28 mouse cellular contexts compared by ENCODE assay signal in the genomic region with DNA sequence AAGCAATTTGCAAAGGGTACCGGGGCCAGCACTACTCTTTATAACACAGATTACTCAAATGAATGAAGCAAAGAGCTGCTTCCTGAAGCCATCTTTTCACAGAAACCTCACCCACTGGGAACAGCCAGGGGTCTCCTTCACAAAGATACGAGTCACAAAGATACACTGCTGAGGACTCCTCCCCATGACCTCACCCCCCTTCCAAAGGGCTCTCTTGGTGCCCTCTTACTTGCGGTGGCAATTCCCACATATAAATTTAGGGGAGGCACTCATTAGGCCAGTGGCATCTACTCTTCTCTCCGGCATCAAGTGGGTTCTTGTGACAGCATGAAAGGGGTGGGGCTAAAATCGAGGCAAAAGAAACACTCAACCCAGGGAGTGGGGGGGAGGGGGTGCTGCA. TPM values are rescaled to one million over a fixed set of nuclear protein-coding genes. Genes with fewer than 3 reads are reported as not detected.
A peak's percentile ranks its signal among the peaks of the same experiment; 100 is the strongest.
DNase-seq lines count a peak whose midpoint lies in the region; ATAC-seq lines count a peak whose summit lies in the region.
"Had no signal": no experiment of that assay in that cellular context is flagged by ENCODE, and none has a peak within 500 bp of the region (broad histone marks: within the 10 kb centered on the region; RNA-seq: fewer than 3 reads in every experiment).

No protein-coding gene starts in this region.

- peak overlapping the region; percentile 15; the same call in 1 of the 2 replicates for H3K9ac ChIP-seq in midbrain, embryonic 12.5 days (replicated peaks)
- H3K9ac ChIP-seq in forebrain, embryonic 14.5 days (ENCODE audit: low read length): no peak overlapping the region
- H3K9ac ChIP-seq: embryonic facial prominence, embryonic 13.5 days; embryonic facial prominence, embryonic 15.5 days; forebrain, embryonic 12.5 days; forebrain, embryonic 15.5 days; forebrain, postnatal 0 days had no signal

- no peak for ATAC-seq in midbrain, embryonic 12.5 days (ENCODE audit: low FRiP score, low read depth)
- no peak for ATAC-seq in inflammation-experienced regulatory T-cells, adult 6 months
- ATAC-seq in forebrain, embryonic 14.5 days: no peak
- ATAC-seq: activated CD4-positive, CD25-positive, alpha-beta regulatory T cell, adult 4 months; forebrain, embryonic 15.5 days; forebrain, postnatal 0 days; Patski had no signal

- no peaks in the 10 kb centered on the region for H3K36me3 ChIP-seq in midbrain, embryonic 12.5 days
- no peaks in the 10 kb centered on the region for H3K36me3 ChIP-seq in midbrain, embryonic 10.5 days
- no peaks in the 10 kb centered on the region for H3K36me3 ChIP-seq in forebrain, embryonic 14.5 days (ENCODE audit: control insufficient read depth, insufficient read depth, low read length)
- H3K36me3 ChIP-seq: embryonic facial prominence, embryonic 13.5 days; embryonic facial prominence, embryonic 15.5 days; forebrain, embryonic 10.5 days; forebrain, embryonic 12.5 days; forebrain, embryonic 15.5 days; G1E had no signal

- H3K4me1 ChIP-seq in midbrain, embryonic 12.5 days: peaks cover 14% of the 10 kb centered on the region; the same call in 1 of the 2 replicates
- H3K4me1 ChIP-seq in midbrain, embryonic 10.5 days: peaks cover 39% of the 10 kb centered on the region
- H3K4me1 ChIP-seq in forebrain, embryonic 14.5 days (ENCODE audit: control insufficient read depth, insufficient read depth, low read length): no peaks in the 10 kb centered on the region

- no peak overlapping the region for H3K4me2 ChIP-seq in midbrain, embryonic 12.5 days (replicated peaks)
- no peak overlapping the region for H3K4me2 ChIP-seq in forebrain, embryonic 14.5 days (ENCODE audit: low read length)
- H3K4me2 ChIP-seq: embryonic facial prominence, embryonic 13.5 days; embryonic facial prominence, embryonic 15.5 days; forebrain, embryonic 12.5 days; forebrain, embryonic 15.5 days had no signal

- H3K9me3 ChIP-seq in midbrain, embryonic 12.5 days: no peaks in the 10 kb centered on the region
- H3K9me3 ChIP-seq in midbrain, embryonic 10.5 days (replicated peaks): no peaks in the 10 kb centered on the region
- H3K9me3 ChIP-seq in forebrain, embryonic 14.5 days (replicated peaks; ENCODE audit: control insufficient read depth, low read length): no peaks in the 10 kb centered on the region
- H3K9me3 ChIP-seq: embryonic facial prominence, embryonic 13.5 days; embryonic facial prominence, embryonic 15.5 days; forebrain, embryonic 10.5 days; forebrain, embryonic 12.5 days; forebrain, embryonic 15.5 days had no signal

- WGBS in midbrain, embryonic 12.5 days: 6% methylated on average over 5 of the region's 5 CpGs
- WGBS in midbrain, embryonic 10.5 days: 11% methylated on average over 5 of the region's 5 CpGs
- WGBS in forebrain, embryonic 14.5 days: 3% methylated on average over 5 of the region's 5 CpGs

- no peak overlapping the region for H3K27ac ChIP-seq in midbrain, embryonic 12.5 days (replicated peaks)
- H3K27ac ChIP-seq in midbrain, embryonic 10.5 days (replicated peaks): no peak overlapping the region
- H3K27ac ChIP-seq in forebrain, embryonic 14.5 days (ENCODE audit: low read depth, low read length): no peak overlapping the region
- H3K27ac ChIP-seq: embryonic facial prominence, embryonic 13.5 days; embryonic facial prominence, embryonic 15.5 days; forebrain, embryonic 10.5 days; forebrain, embryonic 12.5 days; forebrain, embryonic 15.5 days had no signal

- no peak for DNase-seq in midbrain, embryonic 10.5 days (ENCODE audit: low spot score)
- DNase-seq in ES-CJ7 (ENCODE audit: low read depth, low spot score): peak; percentile 80
- DNase-seq in R1 (ENCODE audit: low read depth, low spot score): peak; percentile 91
- no peak for DNase-seq in urinary bladder, postnatal 36 days (ENCODE audit: low spot score in 2 of 2)
- DNase-seq in forebrain, embryonic 14.5 days (ENCODE audit: low spot score): no peak
- DNase-seq: adrenal gland, adult 8-10 months; adrenal gland, postnatal 14 days; adrenal gland, postnatal 36 days; cerebellum, adult 11 months; cerebellum, adult 18-20 months; cerebellum, adult 8-10 months; cerebellum, adult 9-11 months; cerebellum, postnatal 14 days; cerebellum, postnatal 36 days; embryo, embryonic 11 days; forebrain, postnatal 0 days had no signal

- H3K27me3 ChIP-seq in midbrain, embryonic 12.5 days: peaks cover 79% of the 10 kb centered on the region
- H3K27me3 ChIP-seq in midbrain, embryonic 10.5 days (ENCODE audit: low read depth, poor library complexity, severe bottlenecking): peaks cover 89% of the 10 kb centered on the region
- H3K27me3 ChIP-seq in forebrain, embryonic 14.5 days (replicated peaks; ENCODE audit: control insufficient read depth, insufficient read depth, low read length): peaks cover 19% of the 10 kb centered on the region
- H3K27me3 ChIP-seq: Patski had no signal

- H3K4me3 ChIP-seq in midbrain, embryonic 12.5 days: no peak overlapping the region
- no peak overlapping the region for H3K4me3 ChIP-seq in midbrain, embryonic 10.5 days
- no peak overlapping the region for H3K4me3 ChIP-seq in forebrain, embryonic 14.5 days (ENCODE audit: low read depth, low read length)
- H3K4me3 ChIP-seq: embryonic facial prominence, embryonic 13.5 days; embryonic facial prominence, embryonic 15.5 days; erythroblast, embryonic 14.5 days; forebrain, embryonic 10.5 days; forebrain, embryonic 12.5 days; forebrain, embryonic 15.5 days had no signal

RNA-seq across cellular contexts. Expression of a gene that starts 8.2 kb away (rescaled TPM):
- 0.64 and 0.70 TPM in 2 replicates for polyA plus RNA-seq in midbrain, embryonic 12.5 days (2016; fragmentation: Nextera tagmentation; extraction: Ambion mirVana)
- polyA plus RNA-seq in midbrain, embryonic 10.5 days (2016; fragmentation: Nextera tagmentation; extraction: Ambion mirVana): 0.28 and 0.37 TPM in 2 replicates
- polyA plus RNA-seq in inflammation-experienced regulatory T-cells, adult 6 months (2017; shearing (Covaris generic)): not detected
- polyA plus RNA-seq in forebrain, embryonic 14.5 days (2014; fragmentation: Nextera tagmentation; extraction: Ambion mirVana): 0.86 and 1.1 TPM in 2 replicates
- polyA plus RNA-seq: activated CD4-positive, CD25-positive, alpha-beta regulatory T cell, adult 4 months; C2C12; erythroblast, embryonic 14.5 days; G1E; Patski had no signal

Comparison
In these comparisons a context has a peak if more than half of its experiments do, and no peak if none do; other contexts are left out.
1. DNase-seq: peak in ES-CJ7 (single experiment) and R1 (single experiment); none in midbrain, embryonic 10.5 days (single experiment), urinary bladder, postnatal 36 days (0 of 2) and forebrain, embryonic 14.5 days (single experiment).